Mouse (Mus musculus) stomach, embryonic 16.5 days (tissue): Measurements from ENCODE around the gene Zfp664. TPM values are rescaled to one million over a fixed set of nuclear protein-coding genes. Genes with fewer than 3 reads are reported as not detected.

Source experiments
- ATAC-seq: fragments of 200-750 bp; cut with Nextera tagmentation; 2 replicates; pipeline ENCODE4 v1.8.0; 2017; ENCODE audit warnings: moderate number of reproducible peaks, moderate TSS enrichment; ENCODE audit not compliant: insufficient read depth, low FRiP score
- H3K27ac ChIP-seq: fragments of 300-500 bp; sonication (generic); 2 replicates; pipeline ENCODE4 v1.5.1; 2014; ENCODE audit warnings: low read length
- H3K27me3 ChIP-seq: fragments of 300-500 bp; sonication (generic); 2 replicates; pipeline ENCODE4 v1.6.1; 2014; ENCODE audit warnings: low read length, control low read depth, mixed read lengths; ENCODE audit not compliant: control insufficient read depth, insufficient read depth
- H3K36me3 ChIP-seq: fragments of 300-500 bp; sonication (generic); 2 replicates; pipeline ENCODE4 v1.6.1; 2014; ENCODE audit warnings: low read length; ENCODE audit not compliant: control insufficient read depth, insufficient read depth
- H3K4me1 ChIP-seq: fragments of 300-500 bp; sonication (generic); 2 replicates; pipeline ENCODE4 v1.6.1; 2014; ENCODE audit warnings: low read length, control low read depth, mixed read lengths; ENCODE audit not compliant: control insufficient read depth, insufficient read depth
- H3K4me2 ChIP-seq: fragments of 300-500 bp; sonication (generic); 2 replicates; pipeline ENCODE4 v1.6.1; 2014; ENCODE audit warnings: low read depth, low read length, mixed read lengths
- H3K4me3 ChIP-seq: fragments of 300-500 bp; sonication (generic); replicated peaks from 2 replicates; pipeline ENCODE4 v1.5.1; 2014; ENCODE audit warnings: mild to moderate bottlenecking, low read length
- H3K9ac ChIP-seq: fragments of 300-500 bp; sonication (generic); 2 replicates; pipeline ENCODE4 v1.6.1; 2014; ENCODE audit warnings: low read length
- H3K9me3 ChIP-seq: fragments of 300-500 bp; sonication (generic); replicated peaks from 2 replicates; pipeline ENCODE4 v1.6.1; 2016; ENCODE audit warnings: low read length, control low read depth; ENCODE audit not compliant: control insufficient read depth
- WGBS: fragments of 180-500 bp; shearing (Covaris S2); extraction: QIAGEN DNeasy Blood & Tissue Kit; methylation state at CpG from one replicate; pipeline ENCODE4 v1.1.7; 2014; 5-methylcytosine and 5-hydroxymethylcytosine counted together
- polyA plus RNA-seq: library from polyadenylated mRNA; unstranded; fragments of >200 nt; fragmentation: Nextera tagmentation; extraction: Ambion mirVana; gene quantifications from 2 replicates; pipeline ENCODE4 v1.2.1, GENCODE M21; 2015

Zfp664 gene
- polyA plus RNA-seq, 1 experiment from 2014 or later = 43.6 TPM

DNA sequence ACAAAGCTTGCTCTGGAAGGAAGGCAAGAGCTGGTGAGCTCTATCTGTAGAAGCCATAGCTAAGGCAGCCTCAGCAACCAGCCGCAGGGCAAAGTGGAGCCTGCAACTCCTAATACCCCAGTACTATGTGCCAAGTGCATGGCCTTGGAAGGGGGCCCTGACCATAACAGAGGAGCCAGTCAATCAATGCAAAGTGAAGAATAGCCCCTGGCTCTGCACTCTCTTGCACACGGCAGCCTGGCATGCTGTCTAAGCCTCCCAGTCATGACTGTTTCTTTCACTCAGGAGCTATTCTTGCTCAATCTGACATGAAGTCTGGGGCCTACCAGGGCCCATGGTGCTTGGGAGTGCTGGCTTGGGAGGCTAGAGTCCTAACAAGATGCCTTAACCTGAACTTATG lies 21.8 kb upstream of the Zfp664 start:
- Histone ChIP-seq H3K36me3 (no peaks in the 10 kb centered on the region), H3K4me1 (no peaks in the 10 kb centered on the region), H3K4me3 (no peak overlapping the region), H3K27ac (no peak overlapping the region), H3K4me2 (no peak overlapping the region), H3K9ac (no peak overlapping the region), H3K27me3 (no peaks in the 10 kb centered on the region), H3K9me3 (no peaks in the 10 kb centered on the region)
- 76% methylated on average over 2 of the region's 2 CpGs for WGBS
- ATAC-seq = no peak

DNA sequence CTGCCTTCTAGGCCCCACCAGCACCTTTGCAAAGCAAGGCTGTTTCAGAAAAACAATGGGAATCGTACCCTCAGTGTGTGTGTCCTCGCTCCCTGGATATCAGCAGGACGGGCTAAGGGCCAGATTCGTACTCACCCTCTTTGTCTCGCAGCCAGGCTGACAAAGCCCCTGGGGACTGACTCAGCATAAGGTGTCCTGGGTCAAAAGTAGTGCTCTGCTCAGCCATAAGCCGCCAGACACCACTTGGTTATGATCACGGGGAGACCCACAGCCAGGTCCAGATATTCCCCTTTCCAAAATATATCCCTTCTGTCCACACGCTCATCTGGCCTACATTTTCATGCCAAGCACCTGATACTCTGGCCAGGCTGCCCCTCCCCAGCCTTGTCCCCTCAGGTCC lies 19.1 kb upstream of the Zfp664 start:
- WGBS = 78% methylated on average over 8 of the region's 8 CpGs
- ATAC-seq = no peak

DNA sequence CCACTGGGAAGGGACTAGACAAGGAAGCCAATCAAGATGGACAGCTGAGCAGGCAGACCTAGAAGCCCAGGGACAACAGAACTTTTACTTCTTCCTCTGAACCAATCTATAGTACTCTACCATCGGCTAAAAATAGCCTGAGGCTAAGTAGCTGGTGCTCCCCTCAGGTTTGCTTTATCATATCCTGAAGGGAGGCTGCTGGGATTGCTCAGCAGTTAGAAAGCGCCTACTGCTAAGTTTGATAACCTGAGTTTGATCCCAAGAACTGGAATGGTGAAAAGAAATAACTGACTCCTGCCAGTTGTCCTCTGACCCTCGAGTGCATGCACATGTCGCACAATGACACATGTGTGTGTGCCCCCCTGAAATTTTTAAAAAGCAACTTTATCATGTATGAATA lies 17.6 kb upstream of the Zfp664 start:
- no peaks in the 10 kb centered on the region for H3K27me3 ChIP-seq
- no peak overlapping the region for H3K9ac ChIP-seq
- no peak for ATAC-seq
- WGBS = 63% methylated on average over 4 of the region's 4 CpGs
- H3K27ac ChIP-seq = no peak overlapping the region
- no peaks in the 10 kb centered on the region for H3K4me1 ChIP-seq
- H3K4me3 ChIP-seq = no peak overlapping the region
- no peaks in the 10 kb centered on the region for H3K36me3 ChIP-seq
- no peak overlapping the region for H3K4me2 ChIP-seq
- no peaks in the 10 kb centered on the region for H3K9me3 ChIP-seq

More for the DNA sequence above, 19.1 kb upstream of the Zfp664 start:
- no peak overlapping the region for H3K9ac ChIP-seq
- no peak overlapping the region for H3K27ac ChIP-seq
- H3K9me3 ChIP-seq = no peaks in the 10 kb centered on the region
- no peak overlapping the region for H3K4me3 ChIP-seq
- no peak overlapping the region for H3K4me2 ChIP-seq
- H3K27me3 ChIP-seq = no peaks in the 10 kb centered on the region
- H3K4me1 ChIP-seq = no peaks in the 10 kb centered on the region
- H3K36me3 ChIP-seq = no peaks in the 10 kb centered on the region

DNA sequence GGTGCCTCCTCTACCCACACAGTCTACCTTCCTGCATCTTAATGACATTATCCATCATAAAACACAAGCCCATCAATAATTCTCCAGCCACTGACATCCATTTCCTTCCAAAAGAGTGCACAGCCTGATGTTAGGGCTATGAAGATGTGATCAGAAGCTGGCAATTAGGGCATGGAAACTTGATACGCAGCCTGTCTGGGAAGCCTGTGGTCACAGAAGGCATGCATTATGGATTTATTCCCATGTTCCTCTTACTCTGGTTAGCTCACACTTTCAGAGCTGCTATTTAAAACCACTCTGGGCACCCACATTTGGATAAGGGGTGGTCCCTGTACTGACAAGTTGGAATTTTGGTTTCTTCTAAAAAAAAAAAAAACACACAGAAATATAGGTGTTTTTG lies 15.5 kb upstream of the Zfp664 start:
- no peak overlapping the region for H3K4me2 ChIP-seq
- no peaks in the 10 kb centered on the region for H3K36me3 ChIP-seq
- no peaks in the 10 kb centered on the region for H3K27me3 ChIP-seq
- H3K27ac ChIP-seq = no peak overlapping the region
- no peak overlapping the region for H3K4me3 ChIP-seq
- H3K4me1 ChIP-seq = no peaks in the 10 kb centered on the region
- WGBS = 79% methylated on average over 1 of the region's 1 CpGs
- no peaks in the 10 kb centered on the region for H3K9me3 ChIP-seq
- no peak for ATAC-seq
- no peak overlapping the region for H3K9ac ChIP-seq

DNA sequence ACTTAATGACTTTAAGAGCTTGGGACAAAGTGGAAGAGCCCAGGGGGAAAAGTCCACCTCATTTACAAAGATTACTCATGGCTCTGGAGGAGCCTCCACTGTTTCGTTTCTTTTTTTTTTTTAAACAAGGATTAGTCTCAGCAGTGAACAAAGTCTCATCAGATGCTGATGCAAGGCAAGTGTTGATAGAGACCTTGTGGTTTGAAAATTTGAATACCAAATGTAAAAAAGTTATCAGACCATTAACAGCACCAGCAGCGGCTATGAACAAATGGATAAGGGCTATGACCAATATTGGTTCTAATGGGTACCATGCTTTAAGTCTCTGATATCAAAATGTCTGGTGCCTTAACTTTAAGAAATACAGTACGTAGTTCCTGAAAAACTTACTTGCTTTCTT lies 13.5 kb upstream of the Zfp664 start:
- Histone ChIP-seq H3K4me2 (no peak overlapping the region), H3K4me3 (no peak overlapping the region), H3K36me3 (no peaks in the 10 kb centered on the region), H3K9me3 (no peaks in the 10 kb centered on the region), H3K4me1 (peaks cover 7% of the 10 kb centered on the region), H3K9ac (no peak overlapping the region), H3K27ac (no peak overlapping the region), H3K27me3 (no peaks in the 10 kb centered on the region)
- ATAC-seq = no peak
- WGBS = 80% methylated on average over 3 of the region's 3 CpGs

DNA sequence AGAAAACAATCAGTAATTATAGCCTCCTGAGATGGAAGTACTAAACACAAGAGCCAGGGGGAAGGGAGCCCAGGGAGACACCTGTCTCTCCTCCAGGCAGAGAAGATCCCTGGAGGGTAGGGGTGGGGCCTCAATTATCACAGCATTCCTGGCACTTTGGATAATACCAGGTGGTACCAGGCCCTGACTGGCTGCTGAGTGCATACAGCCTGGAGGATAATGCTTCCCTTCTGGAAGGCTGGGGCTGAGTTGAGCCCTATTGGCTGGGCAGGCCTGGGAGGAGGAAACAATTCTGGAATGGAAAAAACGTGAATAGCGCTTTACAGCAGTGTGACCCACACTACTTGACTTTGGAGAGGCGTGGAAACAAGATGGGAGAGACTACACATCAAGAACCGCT lies 10.9 kb upstream of the Zfp664 start:
- WGBS = 50% methylated on average over 4 of the region's 4 CpGs

DNA sequence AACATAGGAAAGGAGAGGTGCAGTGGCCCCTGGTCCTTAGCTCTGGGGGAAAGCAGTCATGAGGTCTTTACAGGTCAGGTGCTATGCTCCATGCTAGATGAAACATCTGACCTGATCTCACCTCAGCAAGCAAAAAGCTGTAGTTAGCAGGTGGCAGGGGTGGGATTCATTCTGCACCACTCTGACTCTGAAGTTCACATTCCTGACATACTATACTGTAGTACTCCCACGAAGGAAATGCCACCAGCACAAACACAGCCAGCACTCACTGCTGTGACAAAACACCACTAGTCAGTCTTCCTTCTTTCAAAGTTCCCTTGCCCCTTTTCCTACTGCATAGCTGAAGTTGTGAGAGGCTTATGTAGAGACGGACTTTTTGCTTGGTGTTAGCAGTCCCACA lies 10.2 kb upstream of the Zfp664 start:
- H3K9me3 ChIP-seq = no peaks in the 10 kb centered on the region
- no peaks in the 10 kb centered on the region for H3K36me3 ChIP-seq
- H3K4me2 ChIP-seq = no peak overlapping the region
- no peak overlapping the region for H3K9ac ChIP-seq
- H3K27me3 ChIP-seq = no peaks in the 10 kb centered on the region
- WGBS = 22% methylated on average over 2 of the region's 2 CpGs
- 0 out of 2 replicates have a peak overlapping the region, but pooled peaks have one; percentile 38 for H3K27ac ChIP-seq
- no peak for ATAC-seq
- H3K4me3 ChIP-seq = no peak overlapping the region
- H3K4me1 ChIP-seq = peaks cover 7% of the 10 kb centered on the region

More for the DNA sequence above, 10.9 kb upstream of the Zfp664 start:
- H3K4me2 ChIP-seq = no peak overlapping the region
- H3K27me3 ChIP-seq = no peaks in the 10 kb centered on the region
- H3K9me3 ChIP-seq = no peaks in the 10 kb centered on the region
- no peak overlapping the region for H3K4me3 ChIP-seq
- H3K36me3 ChIP-seq = no peaks in the 10 kb centered on the region
- H3K9ac ChIP-seq = no peak overlapping the region
- peak; percentile 47; the same call in 1 of the 2 replicates for ATAC-seq
- H3K4me1 ChIP-seq = peaks cover 7% of the 10 kb centered on the region
- no peak overlapping the region for H3K27ac ChIP-seq

DNA sequence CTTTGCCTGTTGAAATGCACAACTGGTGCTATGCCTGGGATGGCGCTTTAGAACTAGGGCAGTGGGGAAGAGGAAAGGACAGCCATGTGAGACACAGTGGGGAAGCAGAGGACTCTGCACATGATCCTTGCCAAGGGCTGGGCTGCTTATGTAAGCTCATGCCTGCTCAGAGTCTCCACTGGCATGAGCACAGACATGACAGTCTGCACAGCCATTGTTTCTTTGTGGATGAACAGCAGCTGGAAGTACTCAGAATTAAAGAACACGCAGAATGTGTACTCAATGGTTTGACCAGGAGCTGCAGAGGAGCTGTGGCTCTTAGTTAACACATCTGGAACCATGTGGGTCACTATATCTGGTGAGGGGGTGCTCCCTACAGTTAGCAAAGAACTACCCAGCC lies 9.4 kb upstream of the Zfp664 start:
- 63% methylated on average over 2 of the region's 2 CpGs for WGBS
- peaks cover 7% of the 10 kb centered on the region for H3K4me1 ChIP-seq
- H3K9me3 ChIP-seq = no peaks in the 10 kb centered on the region
- no peak overlapping the region for H3K4me3 ChIP-seq
- H3K27me3 ChIP-seq = no peaks in the 10 kb centered on the region
- no peaks in the 10 kb centered on the region for H3K36me3 ChIP-seq
- peak; percentile 50; the same call in 1 of the 2 replicates for ATAC-seq
- H3K4me2 ChIP-seq = no peak overlapping the region
- H3K27ac ChIP-seq = peak overlapping the region; percentile 38
- H3K9ac ChIP-seq = no peak overlapping the region

DNA sequence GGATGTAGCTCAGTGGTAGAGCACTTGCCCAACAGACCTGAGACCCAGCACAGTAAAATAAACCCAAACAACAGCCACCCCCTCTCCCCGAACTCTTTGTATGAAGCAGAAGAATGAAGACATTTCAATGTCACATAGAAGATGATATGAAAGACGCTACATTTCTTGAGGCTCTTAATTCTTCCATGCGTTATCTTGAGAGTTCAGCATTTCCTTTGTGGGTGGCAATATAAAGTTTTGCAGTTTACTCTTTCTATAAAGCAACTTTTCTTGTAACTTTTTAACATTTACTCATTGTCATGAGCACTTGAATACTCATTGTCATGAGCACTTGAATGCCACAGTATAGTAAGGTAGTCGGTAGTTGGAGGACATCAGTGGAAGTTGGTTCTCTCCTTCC lies 8.3 kb upstream of the Zfp664 start:
- no peak for ATAC-seq
- Histone ChIP-seq H3K4me3 (no peak overlapping the region), H3K9me3 (no peaks in the 10 kb centered on the region), H3K4me2 (no peak overlapping the region), H3K27me3 (no peaks in the 10 kb centered on the region), H3K9ac (no peak overlapping the region), H3K4me1 (peaks cover 7% of the 10 kb centered on the region), H3K27ac (no peak overlapping the region), H3K36me3 (no peaks in the 10 kb centered on the region)
- 89% methylated on average over 4 of the region's 4 CpGs for WGBS

DNA sequence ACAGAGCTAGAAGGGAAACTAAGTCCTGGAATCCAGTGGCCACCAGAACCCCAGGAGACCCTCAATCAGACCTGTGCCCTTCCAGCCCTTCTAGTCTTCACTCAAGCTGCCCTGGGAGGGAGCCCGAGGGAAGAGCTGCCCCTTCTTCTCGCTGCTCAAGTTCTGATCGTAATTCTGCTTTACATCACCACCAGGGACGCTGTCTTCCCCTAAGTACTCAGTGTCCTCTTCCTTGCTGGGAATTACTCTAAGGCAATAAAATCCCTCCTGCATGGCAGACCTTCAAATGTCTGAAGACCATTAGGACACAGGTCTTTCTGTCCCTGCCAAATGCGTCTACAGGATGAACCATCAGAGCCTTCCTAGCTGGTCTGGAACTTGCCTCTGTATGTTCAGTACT lies 2.5 kb upstream of the Zfp664 start:
- no peak overlapping the region for H3K9ac ChIP-seq
- no peak overlapping the region for H3K27ac ChIP-seq
- H3K4me2 ChIP-seq = no peak overlapping the region
- H3K36me3 ChIP-seq = no peaks in the 10 kb centered on the region
- H3K4me1 ChIP-seq = peaks cover 12% of the 10 kb centered on the region
- H3K9me3 ChIP-seq = no peaks in the 10 kb centered on the region
- ATAC-seq = no peak
- H3K27me3 ChIP-seq = peaks cover 15% of the 10 kb centered on the region
- H3K4me3 ChIP-seq = no peak overlapping the region
- 17% methylated on average over 5 of the region's 5 CpGs for WGBS
